Mouse (Mus musculus): ENCODE results near the gene Ebf1. TPM values are rescaled to one million over a fixed set of nuclear protein-coding genes. Genes with fewer than 3 reads are reported as not detected.

The Ebf1 gene
- total and polyA plus RNA-seq, 3 experiments, result 13.8 to 37.0 (median 25.3) TPM

DNA sequence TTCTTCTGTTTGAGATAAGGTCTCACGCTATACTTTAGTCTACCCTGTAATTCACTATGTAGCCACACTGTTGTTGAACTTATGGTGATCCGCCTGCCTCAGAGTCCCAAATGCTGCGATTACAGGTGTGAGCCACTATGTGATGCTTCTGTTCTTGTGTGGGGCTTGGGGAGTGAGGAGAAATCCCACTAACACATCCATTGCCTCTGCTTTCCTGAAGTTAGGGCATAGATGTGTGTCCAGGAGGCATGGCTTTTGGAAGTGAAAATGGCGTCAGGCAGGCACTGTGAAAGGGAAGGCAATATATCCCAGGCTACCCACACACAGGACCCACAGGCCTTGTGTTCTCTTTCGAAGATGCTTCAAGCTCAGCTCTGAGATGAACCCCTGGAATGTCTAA is 86.8 kb downstream of the Ebf1 start:
- DNase-seq, result no peak

DNA sequence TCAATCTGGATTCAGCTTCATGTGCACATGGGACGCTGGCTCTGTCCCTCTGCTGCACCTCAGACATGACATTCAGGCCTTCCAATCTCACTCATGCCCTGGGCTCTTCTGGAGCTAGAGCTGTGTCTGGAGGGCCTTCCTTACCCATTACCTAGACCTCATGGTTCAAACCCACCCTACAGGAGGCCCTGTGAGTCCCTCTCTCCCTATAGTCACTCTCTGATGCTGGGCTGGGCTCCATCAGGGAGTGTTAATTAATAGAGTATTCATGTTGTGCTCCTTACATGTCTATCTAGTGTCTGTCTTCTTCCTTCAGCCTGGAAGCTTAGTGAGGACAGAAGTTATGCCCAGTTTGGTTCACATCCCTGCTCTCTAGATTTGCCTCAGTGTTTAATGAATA is 88.7 kb downstream of the Ebf1 start:
- DNase-seq, result no peak

DNA sequence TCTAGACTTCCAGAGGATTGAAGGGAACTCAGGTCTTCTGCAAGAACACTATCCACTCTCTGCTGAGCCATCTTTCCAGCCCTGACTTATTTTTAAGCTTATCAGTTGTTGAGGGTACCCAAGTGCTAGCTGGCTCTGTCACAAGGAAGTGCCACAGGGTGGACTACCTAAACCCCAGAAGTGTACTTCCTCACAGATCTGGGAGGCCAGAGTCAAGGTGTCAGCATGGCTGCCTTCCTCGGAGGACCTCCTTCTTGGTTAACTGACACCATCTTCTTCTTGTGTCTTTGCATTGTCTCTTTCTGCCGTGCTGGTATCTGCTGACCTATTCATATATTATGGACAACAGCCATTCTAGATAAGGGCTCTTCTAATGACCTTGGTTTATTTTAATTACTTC is 89.3 kb downstream of the Ebf1 start:
- no peak for DNase-seq

DNA sequence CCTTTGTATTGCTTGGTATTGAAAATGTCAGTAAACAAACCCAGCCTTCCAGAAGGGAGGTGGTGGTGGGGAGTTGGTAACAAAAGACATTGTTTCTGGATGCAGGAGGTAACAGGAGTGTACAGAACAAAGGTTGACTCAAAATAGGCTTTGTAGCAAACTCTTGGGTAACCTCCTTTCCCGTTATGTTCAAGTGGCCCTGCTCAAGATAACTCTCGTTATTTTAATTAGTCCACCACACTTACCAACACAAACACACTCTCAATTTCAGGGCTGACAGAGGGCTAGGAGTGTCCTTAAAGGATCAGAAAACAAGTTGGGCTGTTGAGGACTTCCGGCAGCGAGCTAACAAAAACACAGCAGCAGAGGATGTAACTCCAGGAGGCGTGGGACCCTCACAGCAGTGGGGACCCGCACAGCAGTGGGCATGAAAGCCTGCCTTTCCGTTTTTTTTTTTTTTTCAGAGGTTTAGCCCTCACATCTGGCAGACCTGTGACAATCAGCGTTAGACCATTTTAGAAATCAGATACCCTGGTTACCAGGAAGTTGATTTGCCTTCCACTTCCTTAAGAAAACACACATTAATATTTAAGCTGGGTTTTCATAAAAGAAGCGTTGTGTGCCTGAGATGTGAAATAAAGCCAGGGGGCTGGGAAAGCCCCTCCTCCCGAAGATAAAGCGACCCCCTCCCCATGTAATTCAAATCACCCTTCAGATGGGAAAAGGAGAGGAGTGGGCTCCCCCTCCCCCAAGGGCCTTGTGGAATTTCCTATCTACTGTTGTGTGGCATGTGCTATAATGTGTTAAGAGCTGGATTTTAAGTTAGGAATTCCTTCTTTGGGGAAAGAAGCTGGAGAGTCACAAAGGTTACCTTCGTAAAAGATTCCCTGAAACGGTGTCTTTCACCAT is 90.5 kb downstream of the Ebf1 start:
- DNase-seq, result no peak

DNA sequence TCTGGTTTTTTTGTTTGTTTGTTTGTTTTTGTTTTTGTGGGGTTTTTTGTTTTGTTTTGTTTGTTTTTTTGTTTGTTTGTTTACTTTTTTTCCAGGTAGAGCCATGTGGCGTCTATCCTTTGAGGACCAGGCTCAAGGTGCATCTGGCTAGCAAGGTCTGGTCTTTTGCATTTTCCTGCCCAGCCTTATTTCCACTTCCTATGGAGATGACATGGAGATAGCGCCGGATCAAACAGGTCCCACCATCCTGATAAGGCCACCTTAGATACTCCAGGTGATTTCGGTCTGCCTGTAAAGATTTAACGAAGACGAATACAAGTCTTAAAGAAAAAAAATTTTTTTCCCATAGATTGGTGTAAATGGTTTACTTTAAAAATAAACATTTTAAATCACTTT is 91.2 kb downstream of the Ebf1 start:
- no peak for DNase-seq

DNA sequence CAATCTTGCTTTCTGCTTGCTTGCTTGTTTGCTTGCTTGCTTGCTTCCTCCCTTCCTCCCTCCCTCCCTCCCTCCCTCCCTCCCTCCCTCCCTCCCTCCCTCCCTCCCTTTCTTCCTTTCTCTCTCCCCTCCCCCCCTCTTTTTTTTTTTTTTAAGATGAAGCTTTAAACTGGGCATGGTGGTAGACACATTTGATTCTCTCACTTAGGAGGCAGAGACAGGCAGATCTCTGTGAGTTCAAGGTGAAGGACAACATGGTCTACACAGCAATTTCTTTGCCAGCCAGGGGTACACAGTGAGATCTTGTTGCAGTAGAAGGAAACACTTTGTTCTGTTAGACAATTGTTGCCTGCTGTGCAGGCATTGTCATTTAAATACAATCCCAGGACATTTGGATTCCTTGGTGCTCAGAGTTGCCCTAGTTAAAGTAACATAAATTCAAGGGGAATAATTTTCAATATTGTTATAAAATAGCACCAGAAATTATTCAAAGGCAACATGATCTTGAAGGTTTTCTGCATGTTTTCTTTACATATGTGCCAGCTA is 92.0 kb downstream of the Ebf1 start:
- no peak for DNase-seq

DNA sequence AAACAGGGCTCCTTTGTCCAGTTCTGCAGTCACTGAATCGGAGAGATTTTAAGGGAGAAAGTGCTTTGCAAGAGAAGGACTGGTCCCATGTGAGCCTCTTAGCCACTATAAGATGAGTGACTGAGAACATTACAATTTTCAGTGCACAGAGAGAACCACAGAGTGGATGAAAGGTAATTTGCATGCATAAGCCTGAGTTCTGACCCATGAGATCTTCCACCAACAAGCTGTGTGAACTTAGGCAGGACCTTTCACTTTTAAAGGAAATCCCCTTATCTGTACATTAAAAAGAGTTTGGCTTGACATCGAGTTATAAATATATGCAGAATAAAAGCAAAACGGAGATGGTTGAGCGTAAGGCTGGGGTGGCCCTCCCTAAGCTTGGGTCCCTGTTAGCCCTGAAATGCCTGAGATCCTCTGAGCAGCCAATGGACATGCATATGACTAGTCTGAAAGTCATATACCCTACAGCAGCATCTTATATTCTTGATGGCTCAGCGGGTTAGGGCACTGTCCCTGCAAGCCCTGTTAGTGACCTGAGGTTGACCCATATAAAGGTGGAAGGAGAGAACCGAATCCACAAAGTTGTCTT is 92.8 kb downstream of the Ebf1 start:
- no peak for DNase-seq

DNA sequence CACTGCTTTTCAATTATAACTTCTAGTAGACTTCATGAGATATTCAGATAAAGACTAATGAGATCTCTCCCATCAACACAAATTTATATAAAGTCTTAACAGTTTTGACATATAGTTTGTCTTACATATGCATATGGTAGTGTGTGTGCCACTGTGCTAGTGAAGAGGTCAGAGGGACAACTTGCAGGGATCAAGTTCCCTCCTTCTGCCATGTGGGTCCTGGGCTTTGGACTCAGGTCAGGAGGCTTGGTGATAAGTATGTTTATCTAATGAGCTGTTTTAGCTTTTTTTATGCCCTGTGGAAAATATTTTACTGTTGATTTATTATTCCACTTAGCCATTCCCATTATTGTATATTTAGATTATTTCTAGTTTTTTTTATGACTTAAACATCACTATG is 93.7 kb downstream of the Ebf1 start:
- no peak for DNase-seq

DNA sequence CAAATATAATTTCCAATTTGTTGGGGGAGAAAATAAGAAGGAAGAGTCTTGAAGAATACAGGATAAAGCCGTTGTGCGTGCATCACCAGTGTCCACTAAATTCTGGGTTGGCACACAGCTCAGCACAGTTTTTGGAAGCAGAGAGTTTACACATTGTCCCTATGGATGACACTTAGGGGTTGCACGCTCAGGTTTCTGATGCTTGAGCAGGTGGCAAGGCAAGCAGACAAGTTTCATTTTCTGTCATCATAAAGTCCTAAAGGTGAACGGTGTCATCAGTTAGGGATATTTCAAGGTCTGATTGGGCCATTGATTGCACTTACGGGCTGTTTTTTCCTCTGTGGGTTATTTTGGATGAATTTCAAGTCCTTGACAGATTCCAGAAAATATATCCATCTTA is 97.1 kb downstream of the Ebf1 start:
- no peak for DNase-seq

DNA sequence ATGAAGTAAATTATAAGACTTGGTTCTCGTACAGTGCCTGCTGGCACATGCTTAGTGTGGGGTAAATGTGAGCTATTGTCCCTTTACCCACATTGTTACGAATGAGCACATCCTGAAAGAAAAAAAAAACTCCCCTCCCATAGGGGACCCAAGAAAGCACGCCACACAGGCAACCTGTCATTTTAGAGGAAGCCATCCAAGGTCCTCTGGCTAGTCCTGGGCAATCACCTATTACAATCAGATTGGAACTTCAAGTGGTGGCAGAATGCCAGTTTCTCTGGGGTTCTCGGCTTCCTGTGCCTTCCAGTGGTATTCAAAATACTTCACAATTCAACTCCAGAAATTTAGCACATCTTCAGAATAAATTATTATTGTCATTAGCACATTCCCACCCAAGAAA is 98.7 kb downstream of the Ebf1 start:
- no peak for DNase-seq

DNA sequence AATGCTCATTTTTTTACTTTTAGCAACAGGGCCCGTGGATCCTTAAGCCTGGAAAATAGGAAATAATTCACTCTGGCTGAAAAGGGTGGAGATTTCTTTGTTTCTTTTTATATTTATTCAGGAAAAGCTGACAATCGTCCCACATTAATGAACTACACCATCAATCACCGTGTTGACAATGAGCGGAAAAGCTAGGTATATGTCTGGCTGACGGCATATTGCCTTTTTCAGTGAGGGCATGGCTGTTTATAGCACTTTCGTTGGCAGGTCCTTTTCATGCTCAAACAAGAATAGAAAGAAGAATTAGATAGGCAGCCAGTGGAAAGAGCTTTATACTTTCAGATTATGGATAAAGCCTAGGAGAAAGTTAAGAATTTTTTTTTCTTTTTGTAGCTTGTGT is 99.8 kb downstream of the Ebf1 start:
- peak; percentile 24 for DNase-seq

DNA sequence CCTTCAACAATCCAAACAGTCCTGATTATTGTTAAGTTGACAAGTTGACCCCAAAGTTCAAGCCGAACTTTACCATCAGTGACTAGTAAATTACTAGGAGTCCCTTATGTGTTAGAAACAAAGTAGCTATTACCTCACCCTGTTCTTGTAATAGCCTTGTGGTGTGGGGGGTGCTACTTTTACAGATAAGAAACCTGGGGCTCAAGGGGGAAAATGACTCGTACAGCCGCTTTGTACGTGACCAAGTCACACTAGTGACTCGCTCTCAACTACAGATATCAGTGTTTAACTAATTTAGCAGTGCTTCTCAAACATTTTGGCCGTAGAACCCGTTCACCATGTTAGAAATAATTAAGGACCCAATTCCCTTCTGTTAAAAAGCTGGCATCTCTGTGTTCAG is 100.5 kb downstream of the Ebf1 start:
- DNase-seq, result no peak

DNA sequence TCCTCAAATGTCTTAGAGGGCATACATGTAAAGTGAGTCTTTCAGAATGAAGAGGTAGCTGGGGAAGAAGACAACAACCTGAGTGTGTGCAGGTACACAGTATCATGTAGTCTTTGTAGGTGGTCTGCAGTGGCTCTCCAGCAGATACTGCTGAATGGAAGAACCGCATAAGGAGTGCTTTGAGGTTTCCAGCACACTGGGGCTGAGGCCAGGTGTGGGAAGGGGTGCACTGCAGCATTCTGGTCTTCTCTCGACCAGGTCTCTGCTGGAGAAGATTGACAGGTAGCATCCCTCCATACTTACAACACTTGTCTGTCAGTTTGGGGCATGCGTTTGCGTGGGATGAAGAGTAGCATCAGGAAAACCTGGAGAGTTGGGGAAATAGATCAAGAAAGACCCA is 104.9 kb downstream of the Ebf1 start:
- no peak for DNase-seq

DNA sequence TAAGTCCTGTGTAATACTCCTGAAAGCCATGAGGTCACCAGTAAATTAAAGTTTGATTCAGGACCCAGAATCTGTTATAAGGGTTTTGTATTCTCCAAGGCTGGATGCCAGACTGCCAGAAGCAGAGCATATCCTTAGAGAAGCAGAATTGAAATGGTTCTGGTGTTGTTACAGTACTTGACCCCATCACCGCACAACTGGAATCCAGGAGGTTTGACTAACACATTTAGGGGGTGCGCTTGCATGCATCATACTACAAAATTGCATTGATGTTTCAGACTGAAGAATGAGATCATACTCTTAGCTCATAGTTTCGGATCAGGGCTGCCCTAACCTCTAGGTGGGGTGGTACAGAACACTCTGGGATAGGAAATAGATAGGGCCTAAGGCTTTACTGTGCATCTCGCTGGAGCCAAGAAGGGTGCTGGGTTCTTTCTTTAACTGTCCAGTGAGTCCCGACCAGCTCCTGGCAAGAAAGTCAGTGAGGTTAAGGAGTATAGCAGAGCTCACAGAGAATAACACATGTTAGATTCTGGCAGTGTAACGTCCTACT is 106.9 kb downstream of the Ebf1 start:
- DNase-seq, result no peak

DNA sequence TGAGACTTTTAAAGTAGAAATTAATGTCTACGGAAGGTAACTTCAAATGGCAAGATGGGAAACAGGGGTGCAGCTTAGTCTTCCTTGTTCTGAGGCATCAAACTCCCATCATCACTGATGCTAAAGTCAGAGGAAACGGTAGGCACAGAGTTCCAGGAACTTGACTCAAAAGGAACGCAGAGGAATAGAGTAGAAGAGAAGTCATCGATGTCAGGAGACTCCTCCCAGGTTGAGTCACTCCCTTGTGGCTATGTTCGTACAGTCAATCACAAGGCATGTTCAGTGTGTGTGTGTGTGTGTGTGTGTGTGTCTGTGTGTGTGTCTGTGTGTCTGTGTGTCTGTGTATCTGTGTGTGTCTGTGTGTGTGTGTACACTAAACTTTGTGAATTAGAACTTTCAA is 108.6 kb downstream of the Ebf1 start:
- no peak for DNase-seq

DNA sequence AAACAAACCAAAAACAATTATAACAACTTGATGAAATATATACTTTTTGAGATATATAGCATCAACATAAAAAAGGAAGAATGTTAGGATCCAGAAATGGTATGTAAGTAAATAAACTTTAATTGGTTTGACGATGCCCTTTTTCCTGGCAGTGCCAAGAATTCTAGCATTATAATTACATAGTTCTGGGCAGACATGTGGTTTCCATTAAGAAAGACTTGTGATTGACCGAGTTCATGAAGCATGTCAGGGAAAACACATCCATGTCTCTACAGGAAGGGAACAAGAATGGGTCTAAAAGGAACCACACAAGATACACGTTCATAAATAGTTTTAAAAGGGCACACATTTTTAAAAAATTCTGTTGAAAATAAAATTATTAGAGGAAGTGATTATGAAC is 110.3 kb downstream of the Ebf1 start:
- no peak for DNase-seq

DNA sequence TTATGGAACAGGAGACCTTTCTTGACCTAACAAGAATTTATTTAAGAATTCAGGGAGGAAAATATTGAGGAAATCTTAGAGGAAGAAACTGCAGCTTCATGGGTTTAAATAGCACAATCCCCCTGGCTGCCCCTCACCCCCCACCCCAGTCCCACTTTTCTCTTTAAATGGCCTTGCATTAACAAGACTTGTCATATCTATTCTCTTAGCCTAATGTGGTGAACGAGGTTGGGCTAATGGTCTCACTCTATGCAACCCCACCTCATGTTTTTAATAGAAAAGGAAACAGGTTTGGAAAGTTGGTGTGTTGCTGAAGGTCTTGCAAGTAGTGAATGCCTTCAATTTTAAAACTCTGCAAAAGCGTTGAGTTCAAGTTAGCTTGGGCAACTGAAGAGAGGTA is 110.7 kb downstream of the Ebf1 start:
- no peak for DNase-seq

DNA sequence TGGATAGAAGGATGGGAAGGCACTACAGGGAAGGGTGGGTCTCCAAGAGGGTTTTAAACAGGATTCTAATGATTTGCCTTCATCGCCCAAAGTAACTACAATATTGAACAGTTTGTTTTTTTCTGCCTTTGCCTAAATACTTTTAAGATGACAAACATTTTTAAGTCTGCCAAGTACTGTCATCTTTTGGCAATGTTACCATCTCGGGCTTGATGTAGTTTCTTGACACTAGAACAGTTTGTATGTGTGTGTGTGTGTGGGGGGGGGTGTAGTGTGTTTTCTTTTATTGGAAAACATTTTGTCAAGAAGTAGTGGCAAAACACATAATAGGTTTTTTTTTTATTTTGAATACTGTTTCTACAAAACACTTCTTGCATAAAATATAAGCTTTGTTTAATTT is 111.2 kb downstream of the Ebf1 start:
- no peak for DNase-seq

DNA sequence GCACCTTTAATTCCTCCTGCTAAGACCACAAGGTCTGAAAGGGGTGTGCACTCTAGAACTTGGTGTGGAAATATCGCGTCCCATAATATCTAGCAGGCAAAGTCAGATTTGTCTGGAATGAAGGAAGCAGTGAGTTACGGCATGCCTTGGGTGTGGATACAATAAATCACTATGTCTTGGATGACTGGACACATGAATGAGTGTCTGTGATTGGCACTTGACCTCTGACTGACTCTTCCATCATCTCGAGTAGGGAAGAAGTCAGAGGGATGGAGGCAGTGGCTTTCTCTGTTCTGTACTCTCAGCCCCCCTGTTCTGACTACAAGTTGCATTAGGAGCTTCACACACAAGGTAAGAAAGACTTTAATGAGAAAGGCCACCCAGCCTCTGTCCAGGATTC is 112.8 kb downstream of the Ebf1 start:
- no peak for DNase-seq

DNA sequence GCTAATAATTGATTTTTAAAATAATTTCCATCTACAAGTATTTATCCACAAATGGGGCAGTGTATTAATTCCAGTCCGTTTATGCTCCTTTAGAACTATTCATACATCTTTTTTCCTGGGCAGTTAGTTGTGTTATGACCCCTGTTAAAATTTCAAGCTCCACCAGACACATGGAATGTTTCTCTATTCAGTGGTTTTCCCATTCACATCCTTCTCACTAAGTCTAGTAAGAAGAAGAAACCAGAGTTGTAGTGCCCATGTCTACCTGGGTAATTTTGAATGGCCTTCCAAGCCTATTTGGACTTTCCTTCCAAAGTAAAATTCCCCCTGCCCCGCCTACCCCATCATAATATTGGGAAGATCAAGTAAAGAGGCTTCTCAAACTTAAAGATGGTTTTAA is 114.6 kb downstream of the Ebf1 start:
- no peak for DNase-seq

DNA sequence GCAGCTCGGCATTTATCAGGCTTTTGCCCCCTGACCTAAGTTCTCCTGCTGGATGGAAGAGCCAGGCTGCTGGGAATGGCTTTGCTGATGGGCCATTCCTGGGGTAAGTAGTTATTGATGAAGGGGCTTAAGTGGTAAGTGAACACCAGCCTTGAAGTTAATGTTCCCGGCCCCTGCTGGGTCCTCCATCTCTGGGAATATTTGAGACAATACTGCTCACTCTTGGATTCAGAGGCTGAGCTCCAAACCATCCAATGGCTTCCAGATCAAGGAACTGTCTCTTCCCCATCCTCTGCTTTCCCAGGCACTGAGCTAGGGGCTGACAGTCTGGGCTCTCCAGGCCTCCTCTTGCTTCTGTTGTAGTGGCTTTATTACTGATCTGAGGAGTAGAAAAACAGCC is 116.2 kb downstream of the Ebf1 start:
- DNase-seq, result no peak

DNA sequence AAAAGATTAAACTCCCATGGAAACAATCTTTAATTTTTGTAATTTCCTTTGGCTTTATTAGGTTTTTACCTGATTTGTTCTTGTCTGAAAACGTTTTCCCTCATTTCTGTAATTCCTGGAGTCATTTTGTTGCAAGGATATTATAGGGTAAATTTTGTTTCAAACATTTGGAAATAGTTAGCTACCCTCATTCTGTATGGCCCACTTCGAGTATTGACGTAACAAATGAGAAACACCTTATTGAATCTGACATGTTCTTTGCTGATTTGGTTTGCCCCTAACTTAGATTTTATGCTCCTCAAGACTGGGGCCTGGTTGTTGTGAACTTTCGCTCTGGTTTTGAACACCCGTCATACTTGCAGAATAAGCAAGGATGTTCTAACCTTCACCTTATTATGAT is 120.9 kb downstream of the Ebf1 start:
- no peak for DNase-seq

DNA sequence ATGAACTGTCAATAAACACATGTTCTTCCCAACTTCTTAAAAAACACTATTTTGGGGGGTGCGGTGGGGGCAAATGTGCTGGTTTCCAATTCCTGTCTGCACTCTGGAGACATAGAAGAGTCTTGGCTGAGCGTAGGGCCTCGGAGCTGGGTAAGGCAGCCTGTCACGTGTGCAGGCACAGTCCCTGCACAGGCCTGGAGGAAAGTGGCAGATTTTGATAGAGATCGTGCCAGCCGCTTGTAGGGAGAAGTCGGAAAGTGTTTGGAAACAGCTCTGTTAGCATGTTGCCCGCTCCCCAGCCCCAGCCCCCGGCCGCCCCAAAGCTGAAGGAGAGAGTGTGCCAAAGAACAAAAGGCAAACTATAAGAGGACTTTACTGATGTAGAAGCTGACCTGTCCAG is 121.7 kb downstream of the Ebf1 start:
- peak; percentile 19 for DNase-seq

Data from adrenal gland, adult 2 months (tissue).